Mouse (Mus musculus) CH12.LX (cell line): ENCODE results near the gene Tmed1. TPM values are rescaled to one million over a fixed set of nuclear protein-coding genes. Genes with fewer than 3 reads are reported as not detected.
"Not testable (repeated sequence)": the region's sequence is repeated elsewhere in the genome, so short reads cannot be mapped to it uniquely, and the experiment has no call there.

Experiments used
- DNase-seq: peaks from one replicate; pipeline ENCODE4 v3.0.0-alpha.2; 2013; ENCODE audit errors: extremely low read depth
- H3K27ac ChIP-seq: 2 replicates; pipeline ENCODE4 v1.5.1; 2012; ENCODE audit warnings: low read depth, mild to moderate bottlenecking, control low read depth, moderate library complexity; ENCODE audit not compliant: insufficient read depth
- H3K27me3 ChIP-seq: replicated peaks from 2 replicates; pipeline ENCODE3; 2012; ENCODE audit warnings: inconsistent platforms
- H3K36me3 ChIP-seq, 2 experiments: replicated peaks in 1 of 2; 2 replicates each; pipeline versions ENCODE3 to v1.6.1; 2012; ENCODE audit warnings: inconsistent platforms in 1 of 2, low read length in 1 of 2, mild to moderate bottlenecking in 1 of 2, mixed read lengths in 1 of 2, moderate library complexity in 1 of 2; ENCODE audit not compliant: control insufficient read depth in 1 of 2, insufficient read depth in 1 of 2
- H3K4me1 ChIP-seq, 2 experiments: 2 replicates each; pipeline ENCODE4 v1.6.1; 2012; ENCODE audit warnings: inconsistent platforms in 1 of 2, moderate library complexity in 1 of 2; ENCODE audit not compliant: insufficient read depth in 2 of 2, control insufficient read depth in 1 of 2
- H3K4me2 ChIP-seq: 2 replicates; pipeline ENCODE4 v1.6.1; 2012; ENCODE audit warnings: low read depth, mild to moderate bottlenecking, control low read depth; ENCODE audit not compliant: poor library complexity, insufficient read depth, severe bottlenecking
- H3K4me3 ChIP-seq, 3 experiments: fragments of 150-350 bp in 1 of 3; sonication (generic) in 1 of 3; replicated peaks in 1 of 3; 2 replicates each; pipeline versions ENCODE3 to v1.5.1; 2011 to 2012; ENCODE audit warnings: low read depth in 2 of 3, low read length in 2 of 3, mild to moderate bottlenecking in 2 of 3, moderate library complexity in 2 of 3, control low read depth in 1 of 3, improper control_type of control experiment in 1 of 3, inconsistent platforms in 1 of 3, mixed read lengths in 1 of 3; ENCODE audit not compliant: poor library complexity in 1 of 3
- H3K79me2 ChIP-seq: replicated peaks from 2 replicates; pipeline ENCODE4 v1.6.1; 2012; ENCODE audit warnings: mild to moderate bottlenecking, moderate library complexity; ENCODE audit not compliant: control insufficient read depth, poor library complexity, insufficient read depth, severe bottlenecking; ENCODE audit errors: extremely low read depth
- H3K9ac ChIP-seq: 2 replicates; pipeline ENCODE4 v1.6.1; 2012; ENCODE audit warnings: low read depth, mild to moderate bottlenecking, control low read depth, moderate library complexity; ENCODE audit not compliant: insufficient read depth
- H3K9me3 ChIP-seq: replicated peaks from 2 replicates; pipeline ENCODE3; 2012; ENCODE audit warnings: low read length, inconsistent platforms, mixed read lengths
- BHLHE40 ChIP-seq: IDR thresholded peaks from 2 replicates; pipeline ENCODE4 v1.6.1; 2011; ENCODE audit warnings: mild to moderate bottlenecking, low read depth, low read length, improper control_type of control experiment
- CHD1 ChIP-seq: IDR thresholded peaks from 2 replicates; pipeline ENCODE4 v1.6.1; 2012; ENCODE audit warnings: low read depth, low read length, improper control_type of control experiment, inconsistent platforms
- CHD2 ChIP-seq: IDR thresholded peaks from 2 replicates; pipeline ENCODE4 v1.6.1; 2011; ENCODE audit warnings: low read length, improper control_type of control experiment
- ELF1 ChIP-seq: IDR thresholded peaks from 2 replicates; pipeline ENCODE4 v1.6.1; 2014; ENCODE audit warnings: low read depth, mild to moderate bottlenecking, inconsistent platforms, low read length, improper control_type of control experiment
- EP300 ChIP-seq: IDR thresholded peaks from 2 replicates; pipeline ENCODE4 v1.6.1; 2011; ENCODE audit warnings: low read length, improper control_type of control experiment
- ETS1 ChIP-seq: conservative IDR thresholded peaks from 2 replicates; pipeline ENCODE4 v1.6.1; 2012; ENCODE audit warnings: low read depth, mild to moderate bottlenecking, inconsistent platforms, low read length, improper control_type of control experiment, moderate library complexity
- GABPA ChIP-seq: IDR thresholded peaks from 2 replicates; pipeline ENCODE4 v1.6.1; 2012; ENCODE audit warnings: low read depth, low read length, improper control_type of control experiment, inconsistent platforms; ENCODE audit not compliant: insufficient replicate concordance
- HCFC1 ChIP-seq: IDR thresholded peaks from 2 replicates; pipeline ENCODE4 v1.6.1; 2012; ENCODE audit warnings: low read depth, mild to moderate bottlenecking, inconsistent platforms, low read length, improper control_type of control experiment
- IRF4 ChIP-seq: IDR thresholded peaks from 2 replicates; pipeline ENCODE4 v1.6.1; 2014; ENCODE audit warnings: low read depth, mild to moderate bottlenecking, inconsistent platforms, low read length, improper control_type of control experiment
- JUND ChIP-seq: conservative IDR thresholded peaks from 2 replicates; pipeline ENCODE4 v1.6.1; 2011; ENCODE audit warnings: low read depth, low read length, improper control_type of control experiment
- KAT2A ChIP-seq: IDR thresholded peaks from 2 replicates; pipeline ENCODE4 v1.6.1; 2012; ENCODE audit warnings: low read length, improper control_type of control experiment, inconsistent platforms; ENCODE audit not compliant: insufficient replicate concordance
- MAFK ChIP-seq: IDR thresholded peaks from 2 replicates; pipeline ENCODE4 v1.6.1; 2011; ENCODE audit warnings: low read length, improper control_type of control experiment; ENCODE audit not compliant: insufficient replicate concordance
- MAX ChIP-seq: IDR thresholded peaks from 2 replicates; pipeline ENCODE4 v1.6.1; 2011; ENCODE audit warnings: low read length, improper control_type of control experiment
- MAZ ChIP-seq: IDR thresholded peaks from 2 replicates; pipeline ENCODE4 v1.6.1; 2012; ENCODE audit warnings: low read depth, mild to moderate bottlenecking, inconsistent platforms, low read length, improper control_type of control experiment, moderate library complexity
- POLR2AphosphoS2 ChIP-seq: IDR thresholded peaks from 2 replicates; pipeline ENCODE4 v1.6.1; 2011; ENCODE audit warnings: low read depth, low read length, improper control_type of control experiment
- SMC3 ChIP-seq: IDR thresholded peaks from 2 replicates; pipeline ENCODE4 v1.6.1; 2011; ENCODE audit warnings: low read depth, low read length, improper control_type of control experiment
- TCF12 ChIP-seq: IDR thresholded peaks from 2 replicates; pipeline ENCODE4 v1.6.1; 2014; ENCODE audit warnings: low read depth, mild to moderate bottlenecking, inconsistent platforms, low read length, improper control_type of control experiment
- USF1 ChIP-seq: IDR thresholded peaks from 2 replicates; pipeline ENCODE4 v1.6.1; 2014; ENCODE audit warnings: low read depth, mild to moderate bottlenecking, inconsistent platforms, low read length, improper control_type of control experiment
- ZC3H11A ChIP-seq: IDR thresholded peaks from 2 replicates; pipeline ENCODE4 v1.6.1; 2012; ENCODE audit warnings: low read depth, mild to moderate bottlenecking, inconsistent platforms, low read length, improper control_type of control experiment
- ZKSCAN1 ChIP-seq: IDR thresholded peaks from 2 replicates; pipeline ENCODE4 v1.6.1; 2012; ENCODE audit warnings: low read depth, inconsistent platforms, low read length, improper control_type of control experiment, borderline replicate concordance
- ZMIZ1 ChIP-seq: IDR thresholded peaks from 2 replicates; pipeline ENCODE4 v1.6.1; 2012; ENCODE audit warnings: low read depth, mild to moderate bottlenecking, inconsistent platforms, low read length, improper control_type of control experiment
- ZNF384 ChIP-seq: IDR thresholded peaks from 2 replicates; pipeline ENCODE4 v1.6.1; 2012; ENCODE audit warnings: low read depth, low read length, improper control_type of control experiment, inconsistent platforms
- dilution Hi-C: fragments of 300-500 bp; cut with MboI; formaldehyde crosslinking; loops from 2 replicates; pipeline ENCODE4 v1.14.3; 2020; ENCODE audit warnings: low sequenced_read_pairs; ENCODE audit not compliant: extremely low pct_unique_long_range_greater_than_20kb, extremely low pct_ligation_motif_present
- in situ Hi-C: fragments of 300-500 bp; cut with MboI; formaldehyde crosslinking; loops from 3 replicates; pipeline ENCODE4 v1.14.3; 2019; ENCODE audit warnings: low sequenced_read_pairs, low pct_ligation_motif_present, low pct_unique_long_range_greater_than_20kb, mixed read lengths
- polyA plus RNA-seq: library from polyadenylated mRNA; unstranded; fragments of >175 nt; gene quantifications from 2 replicates; pipeline ENCODE4 v1.2.1, GENCODE M21; 2012; ENCODE audit warnings: low read depth; ENCODE audit not compliant: insufficient read length
- total RNA-seq, 2 experiments: library from RNA; depleted of rRNA; stranded (reverse); fragments of 300-350 nt in 1 of 2; fragments of >200 nt in 1 of 2; gene quantifications; 2 replicates each; pipeline ENCODE4 v1.2.3; 2012 to 2014

The Tmed1 gene
- total and polyA plus RNA-seq, 3 experiments, result 17.1 to 28.4 (median 25.5) TPM

DNA sequence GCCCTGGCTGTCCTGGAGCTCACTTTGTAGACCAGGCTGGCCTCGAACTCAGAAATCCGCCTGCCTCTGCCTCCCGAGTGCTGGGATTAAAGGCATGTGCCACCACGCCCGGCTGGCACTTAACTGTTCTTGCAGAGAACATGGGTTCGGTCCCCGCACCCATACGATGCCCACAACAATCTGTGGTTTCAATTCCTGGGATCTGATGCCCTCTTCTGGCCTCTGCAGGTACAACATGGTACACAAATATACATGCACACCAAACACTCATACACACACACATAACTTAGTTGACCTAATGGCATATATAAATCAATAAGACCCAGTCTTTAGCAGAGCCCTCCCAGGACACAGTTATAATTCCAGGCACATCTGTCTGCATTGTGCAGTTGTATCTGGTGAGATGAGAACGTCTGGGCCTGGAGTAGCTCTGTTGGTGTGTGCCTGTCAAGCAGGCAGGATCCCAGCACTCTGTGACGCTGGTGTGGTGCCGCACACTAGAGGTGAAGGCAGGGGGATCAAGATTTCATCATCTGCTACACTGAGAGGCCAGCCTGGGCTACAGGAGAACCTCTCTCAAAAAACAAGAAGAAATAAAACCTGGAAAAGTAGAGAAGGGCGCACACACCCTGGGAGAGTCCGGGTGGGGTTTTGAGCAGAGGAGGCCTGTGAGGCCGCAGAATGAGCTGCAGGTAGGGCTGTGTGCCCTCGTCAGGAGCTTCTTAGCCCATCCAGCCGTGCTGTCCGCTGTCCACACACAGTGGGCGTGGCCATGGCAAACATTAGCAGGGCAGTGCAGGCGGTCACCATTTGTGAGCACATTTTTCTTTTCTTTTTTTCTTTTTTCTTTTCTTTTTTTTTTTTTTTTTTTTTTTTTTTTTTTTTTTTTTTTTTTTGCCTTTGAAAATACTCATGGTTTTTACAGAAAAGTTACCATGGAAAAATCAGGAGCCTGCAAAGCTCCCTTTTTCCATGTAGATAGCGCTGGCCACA lies 40.7 kb downstream of the Tmed1 start (continued):
- no peak for TF ChIP-seq ELF1
- TF ChIP-seq ZMIZ1, result no peak
- TF ChIP-seq ZC3H11A, result no peak
- no peak for TF ChIP-seq ETS1
- TF ChIP-seq EP300, result no peak
- peak; percentile 44 for TF ChIP-seq SMC3
- TF ChIP-seq ZNF384, result peak; percentile 39
- no peak for TF ChIP-seq HCFC1
- no peak for TF ChIP-seq GABPA
- TF ChIP-seq TCF12, result no peak
- TF ChIP-seq MAZ, result no peak
- no peak for TF ChIP-seq BHLHE40
- TF ChIP-seq POLR2AphosphoS2, result no peak
- TF ChIP-seq JUND, result no peak
- TF ChIP-seq CHD2, result no peak
- no peak for TF ChIP-seq MAFK
- no peak for TF ChIP-seq CHD1
- TF ChIP-seq MAX, result no peak
- TF ChIP-seq ZKSCAN1, result no peak
- TF ChIP-seq IRF4, result no peak; the same call in 1 of the 2 replicates
- TF ChIP-seq USF1, result no peak
- no peak for TF ChIP-seq KAT2A
- TF ChIP-seq, all 38 proteins: peak for 5

DNA sequence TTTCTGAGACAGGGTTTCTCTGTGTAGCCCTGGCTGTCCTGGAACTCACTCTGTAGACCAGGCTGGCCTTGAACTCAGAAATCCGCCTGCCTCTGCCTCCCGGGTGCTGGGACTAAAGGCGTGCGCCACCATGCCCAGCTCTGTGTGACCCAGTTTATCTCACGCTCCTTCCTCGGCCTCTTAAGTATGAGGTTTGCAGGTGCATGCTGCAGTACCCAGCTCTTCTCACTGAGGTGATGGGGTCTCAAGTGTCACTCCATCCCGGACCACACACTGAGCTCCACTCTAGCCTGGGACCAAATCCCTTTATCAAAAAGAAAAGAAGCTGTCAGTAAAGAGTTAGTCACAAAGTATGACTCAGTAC lies 45.5 kb downstream of the Tmed1 start:
- H3K9ac ChIP-seq, H3K4me3 ChIP-seq, H3K79me2 ChIP-seq, H3K9me3 ChIP-seq, H3K27ac ChIP-seq, H3K4me2 ChIP-seq, H3K27me3 ChIP-seq, dilution Hi-C loops, DNase-seq: not testable (repeated sequence)
- in situ Hi-C loops, result loop anchor here (5.0 kb wide), 1 partner anchor 37 kb away; no protein-coding TSS in a partner anchor
- H3K4me1 ChIP-seq, result peaks cover 15 to 42% of the 10 kb centered on the region in 2 experiments
- peaks cover 43 to 84% of the 10 kb centered on the region in 2 experiments for H3K36me3 ChIP-seq
